Mouse (Mus musculus) cerebellum, adult 11-12 months (tissue): Measurements from ENCODE around the gene Ncaph2.
A peak's percentile ranks its signal among the peaks of the same experiment; 100 is the strongest.

ENCODE experiments used
- DNase-seq: peaks from one replicate; pipeline ENCODE4 v3.0.0; 2022

Ncaph2 gene

GRCm38 (mm10) chr15:89384617-89385016, 29.1 kb downstream of the Ncaph2 start, which contains the start of gene Klhdc7b:
Gene Klhdc7b (plus strand): TSS chr15:89384917.
- no peak for DNase-seq

GRCm38 (mm10) chr15:89387127-89387526, 31.6 kb downstream of the Ncaph2 start:
- no peak for DNase-seq

GRCm38 (mm10) chr15:89390081-89390480, 34.6 kb downstream of the Ncaph2 start:
- no peak for DNase-seq

- DNase-seq = no peak
Measured at GRCm38 (mm10) chr15:89396883-89397282, 41.4 kb downstream of the Ncaph2 start.

- no peak for DNase-seq
Measured at GRCm38 (mm10) chr15:89398146-89398545, 42.6 kb downstream of the Ncaph2 start.

GRCm38 (mm10) chr15:89399716-89400115, 44.2 kb downstream of the Ncaph2 start:
- no peak for DNase-seq

GRCm38 (mm10) chr15:89402471-89402870, 47.0 kb downstream of the Ncaph2 start:
- DNase-seq = no peak

GRCm38 (mm10) chr15:89404831-89405623, 49.5 kb downstream of the Ncaph2 start:
- no peak for DNase-seq

- DNase-seq = no peak
Measured at GRCm38 (mm10) chr15:89406691-89407090, 51.2 kb downstream of the Ncaph2 start.

GRCm38 (mm10) chr15:89410118-89410517, 54.6 kb downstream of the Ncaph2 start, which contains the start of gene Syce3:
Gene Syce3 (minus strand): TSS chr15:89410503.
- DNase-seq = no peak

- DNase-seq = no peak
Measured at GRCm38 (mm10) chr15:89415282-89415681, 59.8 kb downstream of the Ncaph2 start.

- peak; percentile 55 for DNase-seq
Measured at GRCm38 (mm10) chr15:89421938-89422337, 66.4 kb downstream of the Ncaph2 start.
